Mouse (Mus musculus) stomach, postnatal 0 days (tissue): ENCODE data around the gene Csrnp1.

Source experiments
- CTCF ChIP-seq: IDR thresholded peaks from 2 replicates; pipeline ENCODE4 v1.5.1; 2016; ENCODE audit warnings: antibody characterized with exemption, low read depth, mild to moderate bottlenecking, moderate library complexity
- EP300 ChIP-seq: optimal IDR thresholded peaks from 2 replicates; pipeline ENCODE3; 2016; ENCODE audit warnings: antibody characterized with exemption

GRCm38 (mm10) chr9:119991310-119991709, 6.9 kb upstream of the Csrnp1 start:
- no peak for TF ChIP-seq EP300
- TF ChIP-seq CTCF: no peak
